Mouse (Mus musculus) left cerebral cortex, adult 8-10 months (tissue): ENCODE measurements around the gene Btbd9. TPM values are rescaled to one million over a fixed set of nuclear protein-coding genes. Genes with fewer than 3 reads are reported as not detected.

Source experiments
- DNase-seq, 2 experiments: peaks; one replicate each; pipeline ENCODE4 v3.0.0; 2022; ENCODE audit warnings: low spot score in 2 of 2
- total RNA-seq, 4 experiments: library from RNA; stranded (reverse); gene quantifications; 2 replicates each; pipeline ENCODE4 v1.2.4; 2022

The Btbd9 gene
- total RNA-seq, 4 experiments from 2014 or later: 85.1 to 103 (median 92.1) TPM

- no peak for DNase-seq
Measured at GRCm38 (mm10) chr17:30406002-30406401, 170.3 kb downstream of the Btbd9 start.

- DNase-seq: no peak
Measured at GRCm38 (mm10) chr17:30402871-30403270, 173.4 kb downstream of the Btbd9 start.

GRCm38 (mm10) chr17:30395261-30395660 is 181.0 kb downstream of the Btbd9 start:
- DNase-seq: no peak

- no peak for DNase-seq
Measured at GRCm38 (mm10) chr17:30392031-30392430, 184.3 kb downstream of the Btbd9 start.

- no peak for DNase-seq
Measured at GRCm38 (mm10) chr17:30391220-30391619, 185.1 kb downstream of the Btbd9 start.

GRCm38 (mm10) chr17:30389686-30390085 is 186.6 kb downstream of the Btbd9 start:
- DNase-seq: no peak

GRCm38 (mm10) chr17:30388817-30389216 is 187.5 kb downstream of the Btbd9 start:
- DNase-seq: no peak

- no peak for DNase-seq
Measured at GRCm38 (mm10) chr17:30388391-30388790, 187.9 kb downstream of the Btbd9 start.

- DNase-seq: no peak
Measured at GRCm38 (mm10) chr17:30386241-30386640, 190.0 kb downstream of the Btbd9 start.

GRCm38 (mm10) chr17:30383649-30384048 is 192.6 kb downstream of the Btbd9 start:
- DNase-seq: no peak

- no peak for DNase-seq
Measured at GRCm38 (mm10) chr17:30378221-30379010, 197.9 kb downstream of the Btbd9 start.

- no peak for DNase-seq
Measured at GRCm38 (mm10) chr17:30377754-30378153, 198.5 kb downstream of the Btbd9 start.

GRCm38 (mm10) chr17:30375107-30375506 is 201.2 kb downstream of the Btbd9 start:
- DNase-seq: no peak

- no peak for DNase-seq
Measured at GRCm38 (mm10) chr17:30368559-30368958, 207.7 kb downstream of the Btbd9 start.

- no peak for DNase-seq
Measured at GRCm38 (mm10) chr17:30364701-30365100, 211.6 kb downstream of the Btbd9 start.

GRCm38 (mm10) chr17:30363365-30363764 is 212.9 kb downstream of the Btbd9 start:
- no peak for DNase-seq

GRCm38 (mm10) chr17:30360654-30361053 is 215.6 kb downstream of the Btbd9 start:
- DNase-seq: no peak

GRCm38 (mm10) chr17:30359392-30359791 is 216.9 kb downstream of the Btbd9 start:
- no peak for DNase-seq

GRCm38 (mm10) chr17:30355431-30355830 is 220.9 kb downstream of the Btbd9 start:
- no peak for DNase-seq

- no peak for DNase-seq
Measured at GRCm38 (mm10) chr17:30354381-30354780, 221.9 kb downstream of the Btbd9 start.

- no peak for DNase-seq
Measured at GRCm38 (mm10) chr17:30348031-30348430, 228.3 kb downstream of the Btbd9 start.

- no peak for DNase-seq
Measured at GRCm38 (mm10) chr17:30347101-30347613, 229.1 kb downstream of the Btbd9 start.

GRCm38 (mm10) chr17:30345008-30345407 is 231.3 kb downstream of the Btbd9 start:
- DNase-seq: no peak
